Mouse (Mus musculus): Measurements from ENCODE around the gene Epha2.

Gene Epha2

GRCm38 (mm10) chr4:141329968-141330367, 28.9 kb downstream of the Epha2 start:
- no peak for DNase-seq (ENCODE audit: low spot score in 2 of 2)

GRCm38 (mm10) chr4:141331446-141331845, 30.4 kb downstream of the Epha2 start:
- no peak for DNase-seq (ENCODE audit: low spot score in 2 of 2)

DNA sequence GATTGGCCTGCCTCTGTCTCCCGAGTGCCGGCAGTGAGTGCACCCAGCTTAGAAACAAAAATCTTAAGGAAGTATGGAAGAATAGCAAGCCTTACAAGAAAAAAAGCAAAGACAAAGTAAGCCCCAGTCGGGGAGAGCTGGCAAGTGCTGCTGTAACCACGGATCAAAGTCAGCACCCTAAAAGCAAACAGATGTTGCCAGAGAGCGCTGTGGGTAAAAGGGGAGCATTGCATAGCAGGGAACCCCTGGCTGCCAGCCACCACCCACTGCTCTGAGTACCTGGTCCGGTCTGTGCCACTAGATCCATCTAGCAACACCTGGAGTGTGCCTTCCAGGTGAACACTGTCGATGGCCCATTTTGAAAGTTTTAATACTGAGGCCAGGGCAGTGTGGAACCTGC, 31.2 kb downstream of the Epha2 start:
- DNase-seq (ENCODE audit: low spot score in 2 of 2) = no peak

DNA sequence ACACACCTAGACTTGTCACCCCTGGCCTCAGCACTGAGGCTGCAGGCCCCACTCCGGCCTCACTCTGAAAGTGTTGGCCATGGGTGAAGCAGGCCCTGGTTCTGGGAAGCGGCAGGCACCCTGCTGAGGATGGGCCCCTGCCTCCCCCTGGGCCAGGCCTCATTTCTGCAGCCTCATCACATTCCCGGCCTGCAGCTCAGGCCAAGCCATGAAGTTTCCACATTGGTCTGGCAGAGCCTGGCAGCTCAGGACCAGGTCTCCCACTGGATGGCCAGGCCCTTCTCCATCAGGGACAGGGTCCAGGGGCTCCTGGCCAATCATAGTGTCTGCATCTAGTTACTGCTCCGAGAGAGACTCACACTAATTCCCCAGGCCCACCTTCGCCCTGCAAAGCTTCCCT, 33.7 kb downstream of the Epha2 start:
- no peak for DNase-seq (ENCODE audit: low spot score in 2 of 2)

- DNase-seq (ENCODE audit: low spot score in 2 of 2) = no peak
Observed at GRCm38 (mm10) chr4:141335263-141335796, 34.3 kb downstream of the Epha2 start.

DNA sequence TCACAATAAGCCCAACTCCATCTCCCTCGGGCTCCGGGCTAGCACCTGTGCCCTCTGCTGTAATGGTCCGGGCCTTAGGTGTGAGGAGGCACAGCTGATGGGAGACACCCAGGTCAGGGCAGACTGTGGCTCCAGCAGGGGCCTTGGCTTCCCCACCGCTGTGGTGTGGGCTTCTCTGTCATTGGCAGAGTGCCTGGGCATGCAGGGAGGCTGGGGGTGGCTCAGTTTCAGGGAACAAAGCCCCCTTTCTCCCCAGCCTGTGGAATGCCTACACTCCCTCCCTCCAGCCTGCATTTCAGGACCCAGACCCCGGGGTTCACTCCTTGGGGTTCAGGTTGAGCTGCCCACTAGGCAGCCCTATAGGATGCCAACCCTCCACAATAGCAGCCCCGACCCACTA, 35.2 kb downstream of the Epha2 start:
- DNase-seq (ENCODE audit: low spot score in 2 of 2) = no peak

- no peak for DNase-seq (ENCODE audit: low spot score in 2 of 2)
Observed at GRCm38 (mm10) chr4:141337986-141338385, 36.9 kb downstream of the Epha2 start.

- DNase-seq (ENCODE audit: low spot score in 2 of 2) = no peak
Observed at GRCm38 (mm10) chr4:141338853-141339252, 37.8 kb downstream of the Epha2 start.

GRCm38 (mm10) chr4:141341477-141341876, 40.4 kb downstream of the Epha2 start:
- DNase-seq (ENCODE audit: low spot score in 2 of 2) = no peak

DNA sequence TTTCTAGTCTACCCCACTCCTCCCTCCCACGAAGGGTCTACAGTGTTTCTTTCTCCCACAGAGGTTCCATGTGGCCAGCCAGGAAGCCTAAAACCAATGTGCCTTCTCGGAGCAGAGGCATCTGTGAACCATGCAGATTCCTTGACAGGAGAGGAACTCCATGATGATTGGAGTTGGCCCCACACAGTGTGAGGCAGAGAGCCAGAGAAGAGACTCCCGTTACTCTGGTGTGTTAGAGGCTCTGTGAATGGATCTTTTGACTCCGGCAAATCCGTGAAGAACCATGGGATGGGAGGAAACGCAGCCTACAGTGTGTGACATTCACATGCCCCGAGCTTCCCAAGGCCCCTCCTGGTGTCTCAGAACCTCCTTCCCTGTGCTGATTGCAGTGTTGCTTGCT, 42.5 kb downstream of the Epha2 start:
- no peak for DNase-seq (ENCODE audit: low spot score in 2 of 2)

GRCm38 (mm10) chr4:141345219-141345618, 44.2 kb downstream of the Epha2 start:
- no peak for DNase-seq (ENCODE audit: low spot score in 2 of 2)

- no peak for DNase-seq (ENCODE audit: low spot score in 2 of 2)
Observed at GRCm38 (mm10) chr4:141347365-141347797, 46.3 kb downstream of the Epha2 start.

DNA sequence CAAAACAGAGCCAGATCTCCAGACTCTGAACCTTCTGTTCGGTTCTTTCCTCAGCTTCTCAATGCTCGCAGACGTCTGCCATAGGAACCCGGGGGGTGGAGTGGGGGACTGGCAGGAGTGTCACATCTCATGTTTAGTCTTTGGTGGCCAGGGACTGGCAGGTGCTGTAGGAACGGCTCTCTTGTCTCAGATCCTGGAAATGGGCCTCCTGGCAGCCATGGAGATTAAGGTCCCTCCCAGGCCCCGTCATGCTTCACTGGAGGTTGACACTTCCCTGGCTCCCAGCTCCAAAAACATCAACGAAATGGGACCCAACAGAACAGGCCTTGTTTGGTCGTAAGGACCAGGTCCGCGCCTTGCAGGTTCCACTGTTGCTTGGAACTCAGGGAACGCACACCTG, 47.6 kb downstream of the Epha2 start:
- no peak for DNase-seq (ENCODE audit: low spot score in 2 of 2)

- DNase-seq (ENCODE audit: low spot score in 2 of 2) = no peak
Observed at GRCm38 (mm10) chr4:141350015-141350414, 49.0 kb downstream of the Epha2 start.

- no peak for DNase-seq (ENCODE audit: low spot score in 2 of 2)
Observed at GRCm38 (mm10) chr4:141351972-141352371, 50.9 kb downstream of the Epha2 start.

DNA sequence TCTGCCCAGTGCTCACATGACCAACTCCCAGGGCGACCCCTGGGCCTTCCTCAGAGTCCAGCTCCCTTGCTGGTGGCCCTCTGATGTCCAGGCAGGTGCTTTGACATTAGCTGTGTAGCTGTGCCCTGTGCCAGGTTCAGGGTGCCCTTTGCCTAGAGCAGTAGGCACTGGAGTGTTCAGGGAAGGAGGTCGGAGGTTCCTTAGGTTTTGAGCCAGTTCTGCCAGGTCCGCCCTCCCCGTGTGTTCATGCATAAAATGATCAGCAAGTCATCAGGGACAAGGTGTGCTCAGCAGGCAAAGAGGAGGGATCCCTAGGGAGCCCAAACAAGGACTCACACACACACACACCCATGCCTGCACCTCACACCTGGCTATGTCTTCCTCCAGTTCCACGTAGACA, 51.9 kb downstream of the Epha2 start:
- DNase-seq (ENCODE audit: low spot score in 2 of 2) = no peak

DNA sequence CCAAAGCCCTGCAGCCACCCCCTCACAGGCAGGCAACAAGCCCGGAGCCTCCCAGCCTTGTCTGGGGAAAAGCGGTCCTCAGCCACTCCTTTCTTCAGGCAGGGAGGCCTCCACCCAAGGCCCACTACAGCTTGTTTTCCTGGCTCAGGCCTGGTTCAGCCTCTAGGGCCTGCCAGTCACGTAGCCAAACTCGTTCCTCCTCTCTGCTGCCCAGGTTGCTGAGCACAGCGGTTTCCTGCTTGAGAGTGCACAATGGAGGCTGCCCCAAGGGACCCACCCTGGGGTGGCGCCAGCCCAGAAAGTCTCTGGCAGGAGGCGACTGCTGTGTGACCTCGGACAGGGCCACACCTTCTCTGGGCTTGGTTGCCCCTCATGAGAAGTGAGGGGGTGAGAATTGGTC, 52.8 kb downstream of the Epha2 start:
- peak; percentile 14 to 68 for DNase-seq (ENCODE audit: low spot score in 2 of 2)

GRCm38 (mm10) chr4:141357811-141358210, 56.8 kb downstream of the Epha2 start:
- no peak for DNase-seq (ENCODE audit: low spot score in 2 of 2)

- DNase-seq (ENCODE audit: low spot score in 2 of 2) = no peak
Observed at GRCm38 (mm10) chr4:141359222-141359621, 58.2 kb downstream of the Epha2 start.

DNA sequence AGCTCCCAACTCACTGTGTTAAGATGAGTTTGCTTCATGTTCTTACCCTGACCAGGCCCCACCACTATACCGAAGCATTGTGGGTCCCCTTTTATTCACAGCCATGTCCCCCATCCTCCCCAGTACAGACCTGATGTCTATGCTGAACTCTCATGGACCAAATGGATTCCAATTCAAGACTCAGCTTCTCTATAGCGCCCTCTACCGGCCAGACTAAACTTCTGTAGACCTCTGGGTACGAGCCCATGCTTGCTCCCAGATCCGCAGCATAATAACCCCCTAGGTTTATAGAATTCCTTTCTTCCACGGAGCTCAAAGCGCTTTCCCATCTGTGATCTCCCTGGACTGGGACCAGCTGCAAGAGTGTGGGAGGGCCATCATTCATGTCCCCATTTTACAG, 59.8 kb downstream of the Epha2 start:
- DNase-seq (ENCODE audit: low spot score in 2 of 2) = peak in 1 of 2 experiments; percentile 60

DNA sequence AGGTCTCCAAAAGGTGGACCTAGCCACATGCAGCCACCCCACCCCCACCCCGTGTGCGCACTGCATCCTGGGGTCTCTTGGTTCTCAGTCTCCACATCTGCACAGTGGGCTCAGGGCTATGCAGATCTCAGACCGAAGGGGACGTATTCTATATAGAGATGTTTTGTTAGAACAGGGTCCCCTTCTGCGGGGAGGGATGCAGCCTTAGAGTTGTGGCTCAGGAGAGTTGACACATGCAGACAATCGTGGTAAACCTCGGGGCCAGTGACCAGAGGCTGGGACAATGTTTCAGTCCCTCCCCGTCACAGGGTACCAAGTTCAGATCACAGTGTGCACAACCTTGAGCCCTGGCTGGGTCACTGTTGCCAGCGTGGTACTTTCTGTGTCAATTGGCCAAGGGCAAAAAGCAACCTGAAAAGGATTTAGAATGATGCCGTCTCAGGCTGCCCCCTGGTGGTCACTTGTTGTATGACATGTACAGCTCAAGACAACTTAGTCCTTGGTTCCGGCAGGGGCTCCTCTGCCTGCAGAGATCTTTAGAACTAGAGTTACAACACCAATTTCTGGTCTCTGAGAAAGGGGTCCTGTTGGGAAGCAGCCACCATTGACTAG, 62.0 kb downstream of the Epha2 start:
- peak; percentile 65 to 84 for DNase-seq (ENCODE audit: low spot score in 2 of 2)

DNA sequence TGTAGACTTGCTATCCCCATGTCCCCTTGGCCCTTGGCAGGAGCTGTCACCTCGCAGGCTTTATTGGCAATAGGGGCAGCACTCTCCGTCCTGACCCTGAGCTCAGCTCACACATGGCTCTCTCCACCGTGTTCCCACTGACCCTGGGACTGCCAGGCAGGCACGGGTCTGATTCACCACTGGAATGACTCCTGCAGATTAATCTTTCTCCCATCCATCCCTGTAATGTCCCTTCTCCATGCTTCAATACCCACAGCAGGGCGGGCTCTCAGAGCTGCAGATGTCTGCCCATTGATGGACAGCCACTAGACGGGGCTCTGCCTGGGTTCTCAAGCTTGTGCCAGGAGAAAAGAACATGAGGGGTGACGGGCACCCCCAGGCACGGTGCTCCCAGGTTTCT, 64.1 kb downstream of the Epha2 start:
- no peak for DNase-seq (ENCODE audit: low spot score in 2 of 2)

DNA sequence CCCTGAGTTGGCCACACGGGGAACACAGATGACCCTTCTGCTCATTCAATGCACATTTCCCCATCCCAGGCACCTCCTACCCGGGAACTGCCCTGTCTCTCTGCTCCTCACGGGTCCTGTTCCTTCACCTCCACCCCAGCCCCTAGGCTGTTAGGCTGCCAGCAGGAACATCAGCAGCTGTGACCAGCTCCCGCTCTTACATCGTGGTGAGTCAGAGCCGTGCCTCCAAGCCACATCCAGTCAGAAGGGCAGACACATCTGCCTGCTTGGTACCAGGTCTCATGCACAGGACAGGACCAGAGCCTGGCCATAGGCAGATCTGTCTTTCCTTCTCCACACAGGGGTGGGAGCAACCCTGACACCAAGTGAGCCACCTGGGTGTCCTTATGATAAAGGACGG, 64.8 kb downstream of the Epha2 start:
- no peak for DNase-seq (ENCODE audit: low spot score in 2 of 2)
